Mouse (Mus musculus): Measurements from ENCODE around the gene Ep300. TPM values are rescaled to one million over a fixed set of nuclear protein-coding genes. Genes with fewer than 3 reads are reported as not detected.

Gene Ep300
- total and polyA plus RNA-seq, 2 experiments from 2014 or later: 14.9 to 55.5 TPM

- Histone ChIP-seq H3K27ac (ENCODE audit: low read depth, low read length) (no peak overlapping the region), H3K4me3 (ENCODE audit: low read depth, low read length) (no peak overlapping the region), H3K4me2 (ENCODE audit: low read depth, low read length, poor library complexity, severe bottlenecking) (no peak overlapping the region), H3K36me3 (ENCODE audit: insufficient read depth, low read length) (no peaks in the 10 kb centered on the region), H3K9ac (replicated peaks; ENCODE audit: low read length, poor library complexity, severe bottlenecking) (no peak overlapping the region), H3K27me3 (ENCODE audit: insufficient read depth, low read length) (no peaks in the 10 kb centered on the region), H3K9me3 (ENCODE audit: low read length) (no peaks in the 10 kb centered on the region), H3K4me1 (ENCODE audit: insufficient read depth, low read length) (no peaks in the 10 kb centered on the region)
- WGBS: 85% methylated on average over 5 of the region's 5 CpGs
- no peak for TF ChIP-seq CTCF (IDR thresholded peaks at IDR 0.05)
- DNase-seq (ENCODE audit: low spot score) (no peak), ATAC-seq (ENCODE audit: low FRiP score) (no peak)
These were observed 39.6 kb upstream of the Ep300 start for GRCm38 (mm10) chr15:81545387-81546176.

- DNase-seq (ENCODE audit: low spot score) (no peak), ATAC-seq (ENCODE audit: low FRiP score) (no peak)
- WGBS: 75% methylated on average over 1 of the region's 1 CpGs
- Histone ChIP-seq H3K9ac (replicated peaks; ENCODE audit: low read length, poor library complexity, severe bottlenecking) (no peak overlapping the region), H3K27me3 (ENCODE audit: insufficient read depth, low read length) (no peaks in the 10 kb centered on the region), H3K9me3 (ENCODE audit: low read length) (no peaks in the 10 kb centered on the region), H3K27ac (ENCODE audit: low read depth, low read length) (no peak overlapping the region), H3K36me3 (ENCODE audit: insufficient read depth, low read length) (no peaks in the 10 kb centered on the region), H3K4me3 (ENCODE audit: low read depth, low read length) (no peak overlapping the region), H3K4me2 (ENCODE audit: low read depth, low read length, poor library complexity, severe bottlenecking) (no peak overlapping the region), H3K4me1 (ENCODE audit: insufficient read depth, low read length) (no peaks in the 10 kb centered on the region)
- TF ChIP-seq CTCF (IDR thresholded peaks at IDR 0.05): no peak
These were observed 31.7 kb upstream of the Ep300 start for GRCm38 (mm10) chr15:81553455-81553854.

- no peak overlapping the region for H3K27ac ChIP-seq (ENCODE audit: low read depth, low read length)
- H3K9me3 ChIP-seq (ENCODE audit: low read length): no peaks in the 10 kb centered on the region
- DNase-seq (ENCODE audit: low spot score) (no peak), ATAC-seq (ENCODE audit: low FRiP score) (no peak)
- no peaks in the 10 kb centered on the region for H3K27me3 ChIP-seq (ENCODE audit: insufficient read depth, low read length)
- H3K4me1 ChIP-seq (ENCODE audit: insufficient read depth, low read length): no peaks in the 10 kb centered on the region
- 75% methylated on average over 18 of the region's 18 CpGs for WGBS
- H3K4me2 ChIP-seq (ENCODE audit: low read depth, low read length, poor library complexity, severe bottlenecking): no peak overlapping the region
- H3K36me3 ChIP-seq (ENCODE audit: insufficient read depth, low read length): no peaks in the 10 kb centered on the region
- H3K9ac ChIP-seq (replicated peaks; ENCODE audit: low read length, poor library complexity, severe bottlenecking): no peak overlapping the region
- TF ChIP-seq CTCF (IDR thresholded peaks at IDR 0.05): no peak
- H3K4me3 ChIP-seq (ENCODE audit: low read depth, low read length): no peak overlapping the region
These were observed 30.4 kb upstream of the Ep300 start for GRCm38 (mm10) chr15:81554558-81555297.

- H3K4me3 ChIP-seq (ENCODE audit: low read depth, low read length): no peak overlapping the region
- no peak overlapping the region for H3K27ac ChIP-seq (ENCODE audit: low read depth, low read length)
- H3K4me2 ChIP-seq (ENCODE audit: low read depth, low read length, poor library complexity, severe bottlenecking): no peak overlapping the region
- no peaks in the 10 kb centered on the region for H3K9me3 ChIP-seq (ENCODE audit: low read length)
- DNase-seq (ENCODE audit: low spot score): no peak
- TF ChIP-seq CTCF (IDR thresholded peaks at IDR 0.05): no peak
- H3K36me3 ChIP-seq (ENCODE audit: insufficient read depth, low read length): no peaks in the 10 kb centered on the region
- ATAC-seq (ENCODE audit: low FRiP score): no peak
- no peaks in the 10 kb centered on the region for H3K27me3 ChIP-seq (ENCODE audit: insufficient read depth, low read length)
- 74% methylated on average over 3 of the region's 3 CpGs for WGBS
- no peak overlapping the region for H3K9ac ChIP-seq (replicated peaks; ENCODE audit: low read length, poor library complexity, severe bottlenecking)
- H3K4me1 ChIP-seq (ENCODE audit: insufficient read depth, low read length): no peaks in the 10 kb centered on the region
These were observed 29.2 kb upstream of the Ep300 start for GRCm38 (mm10) chr15:81555986-81556385.

- H3K27me3 ChIP-seq (ENCODE audit: insufficient read depth, low read length): no peaks in the 10 kb centered on the region
- no peaks in the 10 kb centered on the region for H3K9me3 ChIP-seq (ENCODE audit: low read length)
- H3K4me1 ChIP-seq (ENCODE audit: insufficient read depth, low read length): no peaks in the 10 kb centered on the region
- TF ChIP-seq CTCF (IDR thresholded peaks at IDR 0.05): no peak
- 67% methylated on average over 3 of the region's 3 CpGs for WGBS
- H3K27ac ChIP-seq (ENCODE audit: low read depth, low read length): no peak overlapping the region
- no peak overlapping the region for H3K4me2 ChIP-seq (ENCODE audit: low read depth, low read length, poor library complexity, severe bottlenecking)
- no peak overlapping the region for H3K9ac ChIP-seq (replicated peaks; ENCODE audit: low read length, poor library complexity, severe bottlenecking)
- ATAC-seq (ENCODE audit: low FRiP score) (no peak), DNase-seq (ENCODE audit: low spot score) (no peak)
- H3K36me3 ChIP-seq (ENCODE audit: insufficient read depth, low read length): no peaks in the 10 kb centered on the region
- no peak overlapping the region for H3K4me3 ChIP-seq (ENCODE audit: low read depth, low read length)
These were observed 23.6 kb upstream of the Ep300 start for GRCm38 (mm10) chr15:81561501-81561900.

GRCm38 (mm10) chr15:81561996-81562395 lies 23.2 kb upstream of the Ep300 start:
- H3K4me3 ChIP-seq (ENCODE audit: low read depth, low read length): no peak overlapping the region
- no peaks in the 10 kb centered on the region for H3K9me3 ChIP-seq (ENCODE audit: low read length)
- H3K4me2 ChIP-seq (ENCODE audit: low read depth, low read length, poor library complexity, severe bottlenecking): no peak overlapping the region
- no peak overlapping the region for H3K9ac ChIP-seq (replicated peaks; ENCODE audit: low read length, poor library complexity, severe bottlenecking)
- no peaks in the 10 kb centered on the region for H3K27me3 ChIP-seq (ENCODE audit: insufficient read depth, low read length)
- 75% methylated on average over 9 of the region's 9 CpGs for WGBS
- ATAC-seq (ENCODE audit: low FRiP score): no peak
- no peak for TF ChIP-seq CTCF (IDR thresholded peaks at IDR 0.05)
- H3K27ac ChIP-seq (ENCODE audit: low read depth, low read length): no peak overlapping the region
- DNase-seq (ENCODE audit: low spot score): no peak
- no peaks in the 10 kb centered on the region for H3K36me3 ChIP-seq (ENCODE audit: insufficient read depth, low read length)
- H3K4me1 ChIP-seq (ENCODE audit: insufficient read depth, low read length): no peaks in the 10 kb centered on the region

Data from midbrain, postnatal 0 days (tissue).